Mouse (Mus musculus): Measurements from ENCODE around the gene Grhl1. TPM values are rescaled to one million over a fixed set of nuclear protein-coding genes. Genes with fewer than 3 reads are reported as not detected.

Grhl1 gene
- 0.22 and 0.32 TPM in 2 replicates for polyA plus RNA-seq (2012)

GRCm38 (mm10) chr12:24571523-24572392 lies at the start of gene Grhl1:
Gene Grhl1, plus strand, starts transcription at chr12:24572283.

GRCm38 (mm10) chr12:24651063-24651557 lies 79.0 kb downstream of the Grhl1 start, which contains the start of gene Klf11:
Gene Klf11, plus strand, starts transcription at chr12:24651274.

Other genes starting within 250 kb of the Grhl1 start
- 2.4 and 3.5 TPM in 2 replicates for gene Taf1b, start 73.9 kb upstream of the Grhl1 start, polyA plus RNA-seq (2012)
- gene Klf11, start 79.0 kb downstream of the Grhl1 start, polyA plus RNA-seq (2012) = 78.3 and 90.3 TPM in 2 replicates
- not detected in 2 replicates for gene Cys1, start 109.5 kb downstream of the Grhl1 start, polyA plus RNA-seq (2012)
- gene Rrm2, start 136.0 kb downstream of the Grhl1 start, polyA plus RNA-seq (2012) = 134 and 205 TPM in 2 replicates

Data from megakaryocyte-erythroid progenitor cell, adult 5 weeks (primary cell).